Mouse (Mus musculus) small intestine, adult 2 months (tissue): ENCODE data around the gene B9d2.

ENCODE experiments used
- CTCF ChIP-seq: fragments of 200-500 bp; IDR thresholded peaks from 2 replicates; pipeline ENCODE4 v1.5.1; 2012; ENCODE audit warnings: low read depth, mild to moderate bottlenecking, control low read depth, inconsistent platforms, low read length, moderate library complexity, mixed read lengths; ENCODE audit not compliant: insufficient replicate concordance, insufficient read length; ENCODE audit errors: extremely low read depth
- POLR2A ChIP-seq: fragments of 200-500 bp; IDR thresholded peaks from 2 replicates; pipeline ENCODE4 v1.6.1; 2012; ENCODE audit warnings: low read depth, mild to moderate bottlenecking, control low read depth, inconsistent platforms, low read length, moderate library complexity

DNA sequence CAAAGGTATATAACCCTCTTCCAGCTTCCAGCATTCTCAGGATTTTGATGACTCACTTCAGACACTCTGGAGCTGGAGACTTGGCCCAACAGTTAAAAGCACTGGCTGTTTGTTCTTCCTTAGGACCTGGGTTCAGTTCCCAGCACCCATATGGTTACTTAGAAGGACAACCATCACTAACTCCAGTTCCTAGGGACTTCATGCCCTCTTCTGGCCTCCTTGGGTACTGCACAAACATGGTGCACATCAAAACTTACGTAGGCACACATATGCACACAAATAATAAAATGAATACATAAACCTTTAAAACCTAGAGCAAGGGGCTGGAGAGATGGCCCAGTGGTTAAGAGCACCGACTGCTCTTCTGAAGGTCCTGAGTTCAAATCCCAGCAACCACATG is 21.8 kb downstream of the B9d2 start:
- TF ChIP-seq POLR2A (no peak), CTCF (no peak)
